Mouse (Mus musculus): ENCODE data around the gene Cyfip2. TPM values are rescaled to one million over a fixed set of nuclear protein-coding genes. Genes with fewer than 3 reads are reported as not detected.
"Not testable (repeated sequence)": the region's sequence is repeated elsewhere in the genome, so short reads cannot be mapped to it uniquely, and the experiment has no call there.

The Cyfip2 gene
- total RNA-seq, 1 experiment from 2014 or later: 120 TPM

DNA sequence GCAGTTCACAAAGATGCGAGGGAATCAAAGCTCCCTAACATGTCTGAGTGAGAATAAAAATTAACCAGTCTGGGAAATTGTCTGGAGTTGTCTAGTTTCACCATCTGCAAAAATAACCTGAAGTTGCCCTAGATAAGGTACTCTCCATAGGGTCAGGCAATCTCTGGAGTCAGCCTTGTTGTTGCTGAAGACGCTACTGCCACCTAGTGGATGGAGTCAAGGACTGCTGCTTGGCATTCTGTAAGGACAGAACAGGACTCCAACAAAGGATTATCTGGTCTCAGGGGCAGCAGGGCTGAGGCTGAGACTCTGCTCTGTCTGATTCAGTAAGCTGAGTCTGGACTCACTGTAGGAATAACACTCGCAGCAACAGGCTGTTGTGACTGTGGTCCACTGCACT lies 97.3 kb downstream of the Cyfip2 start:
- ATAC-seq (replicated peaks; ENCODE audit: insufficient number of reproducible peaks, low FRiP score, low TSS enrichment, poor library complexity, severe bottlenecking): peak; percentile 58; the same call in 1 of the 2 replicates

DNA sequence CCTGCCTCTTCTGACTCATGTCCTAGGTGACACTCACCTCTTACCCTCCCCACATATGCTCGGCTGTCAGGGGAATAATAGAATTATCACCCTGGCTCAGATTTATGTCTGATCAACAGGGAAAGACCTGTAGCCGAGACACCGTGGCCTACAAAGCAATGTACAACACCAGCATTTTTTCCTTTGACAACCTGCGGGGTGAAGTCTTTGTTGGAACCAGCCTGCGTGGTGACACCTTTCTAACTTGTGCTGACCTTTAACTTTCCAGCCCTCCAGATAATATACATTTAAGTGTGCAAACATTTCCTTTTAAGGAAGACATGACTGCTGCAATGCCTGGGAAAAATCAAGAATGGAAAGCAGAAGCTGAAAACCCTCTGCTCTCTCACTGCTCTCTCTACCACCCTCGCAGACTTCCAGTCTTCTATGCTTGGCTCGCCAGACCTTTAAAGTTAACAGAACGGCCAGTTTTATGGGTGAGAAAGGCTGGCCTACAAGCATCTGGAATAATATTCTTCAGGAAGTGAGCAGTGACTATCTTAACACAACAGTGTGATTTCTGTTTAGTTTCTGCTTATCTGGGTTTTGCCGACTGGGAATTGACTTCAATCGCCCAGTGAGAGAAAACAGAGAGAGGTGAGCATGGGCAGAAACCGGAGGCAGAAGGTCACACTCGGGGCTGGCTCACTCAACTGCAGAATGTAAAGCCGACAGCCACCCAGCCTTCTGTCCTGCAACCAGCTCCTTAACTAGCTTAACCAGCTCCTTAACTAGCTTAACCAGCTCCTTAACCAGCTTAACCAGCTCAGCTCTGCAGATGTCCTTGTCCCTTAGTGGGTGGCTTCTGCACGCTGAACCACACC lies 98.1 kb downstream of the Cyfip2 start:
- no peak for ATAC-seq (replicated peaks; ENCODE audit: insufficient number of reproducible peaks, low FRiP score, low TSS enrichment, poor library complexity, severe bottlenecking)

DNA sequence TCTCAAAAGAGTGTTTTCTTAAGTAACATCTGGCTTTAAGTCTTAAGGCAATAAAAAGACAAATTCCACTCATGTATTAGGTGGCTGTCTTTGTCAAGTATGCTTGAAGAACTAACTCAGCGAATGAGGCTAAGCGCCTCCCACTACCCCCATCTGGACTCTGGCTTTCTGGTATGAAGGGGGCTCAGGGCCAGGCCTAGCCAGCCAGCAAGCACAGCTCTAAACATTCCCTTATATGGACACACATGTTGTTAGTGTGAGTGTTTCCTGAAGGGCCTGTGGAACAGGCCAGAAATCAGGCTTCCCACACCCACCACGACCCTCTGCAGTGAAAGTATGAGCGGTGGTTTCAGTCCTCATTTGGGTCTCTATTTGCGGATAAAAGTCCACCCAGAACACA lies 98.8 kb downstream of the Cyfip2 start:
- no peak for ATAC-seq (replicated peaks; ENCODE audit: insufficient number of reproducible peaks, low FRiP score, low TSS enrichment, poor library complexity, severe bottlenecking)

DNA sequence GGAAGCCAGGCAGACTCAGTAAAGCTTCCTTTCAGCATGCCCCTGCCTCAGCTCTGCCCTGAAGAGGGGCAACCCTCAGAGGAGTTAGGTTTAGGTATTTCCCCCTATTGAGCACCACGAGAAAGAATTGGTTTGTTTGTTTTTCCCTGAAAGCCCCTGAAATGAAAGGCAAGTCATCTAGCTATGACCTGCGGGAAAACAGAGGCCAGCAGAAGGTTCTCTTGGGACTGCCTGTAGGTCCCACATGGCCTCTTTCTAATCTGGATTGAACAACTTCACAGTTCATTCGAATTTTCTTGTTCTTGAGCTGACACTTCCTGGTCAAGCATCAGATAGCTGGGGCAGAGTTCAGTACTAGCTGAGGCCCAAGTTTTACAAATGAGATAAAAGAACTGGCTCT lies 100.8 kb downstream of the Cyfip2 start:
- ATAC-seq (replicated peaks; ENCODE audit: insufficient number of reproducible peaks, low FRiP score, low TSS enrichment, poor library complexity, severe bottlenecking): no peak

DNA sequence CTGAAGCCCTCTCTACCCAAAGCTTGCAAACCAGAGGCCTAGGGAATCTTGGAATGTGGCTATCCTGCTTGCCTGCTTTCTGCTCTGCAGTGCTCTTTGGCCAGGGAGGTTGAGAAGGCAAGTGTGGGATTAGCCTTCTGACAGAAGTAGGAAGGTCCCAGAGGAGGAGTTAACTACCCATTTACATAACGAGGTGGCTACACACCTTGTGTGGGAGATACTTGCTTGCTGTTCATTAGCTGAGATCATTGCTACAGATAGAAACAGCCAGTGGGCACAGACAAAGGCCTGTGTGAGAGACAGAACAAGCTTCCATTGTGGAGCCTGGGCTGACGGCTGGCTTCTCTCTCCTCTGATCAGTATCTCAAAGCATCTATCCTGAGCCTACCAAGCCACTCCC lies 102.8 kb downstream of the Cyfip2 start:
- no peak for ATAC-seq (replicated peaks; ENCODE audit: insufficient number of reproducible peaks, low FRiP score, low TSS enrichment, poor library complexity, severe bottlenecking)

DNA sequence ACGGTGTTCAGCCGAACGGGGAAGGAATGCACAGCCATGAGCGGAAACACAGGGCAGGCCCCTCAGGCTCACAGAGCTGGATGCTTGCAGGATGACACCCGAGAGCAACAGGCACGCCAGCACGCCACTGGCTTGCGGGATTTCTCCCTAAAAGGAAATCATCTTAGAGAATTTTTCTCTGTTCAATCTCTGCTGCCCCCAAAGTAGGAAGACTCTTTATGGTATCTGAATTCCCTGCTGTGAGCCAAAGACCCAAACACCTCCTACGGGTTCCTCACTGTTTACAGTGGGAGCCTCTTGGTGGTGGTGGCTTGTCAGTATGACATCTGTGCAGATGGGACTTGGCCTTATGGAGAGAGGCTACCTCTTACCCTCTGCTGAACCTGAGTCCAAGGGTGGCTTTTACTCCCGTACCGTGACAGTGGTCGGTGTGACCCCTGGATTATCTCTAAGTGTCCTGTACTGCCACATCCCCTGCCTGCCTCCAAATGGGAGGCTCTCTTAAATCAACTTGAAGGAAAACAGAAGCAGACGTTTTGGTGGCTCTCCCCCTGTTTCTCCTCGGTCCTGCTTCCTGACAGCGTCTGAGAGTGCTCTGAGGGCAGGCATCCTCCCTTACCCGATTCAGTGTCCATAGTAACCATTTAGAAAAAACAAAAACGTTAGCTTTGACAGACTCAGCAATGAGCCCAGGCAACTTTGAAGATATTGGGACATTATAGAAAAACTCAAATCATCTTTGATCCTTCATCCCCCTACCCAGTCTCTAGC lies 106.8 kb downstream of the Cyfip2 start:
- no peak for ATAC-seq (replicated peaks; ENCODE audit: insufficient number of reproducible peaks, low FRiP score, low TSS enrichment, poor library complexity, severe bottlenecking)

GRCm38 (mm10) chr11:46204841-46205240 lies 107.8 kb downstream of the Cyfip2 start:
- ATAC-seq (replicated peaks; ENCODE audit: insufficient number of reproducible peaks, low FRiP score, low TSS enrichment, poor library complexity, severe bottlenecking): no peak

DNA sequence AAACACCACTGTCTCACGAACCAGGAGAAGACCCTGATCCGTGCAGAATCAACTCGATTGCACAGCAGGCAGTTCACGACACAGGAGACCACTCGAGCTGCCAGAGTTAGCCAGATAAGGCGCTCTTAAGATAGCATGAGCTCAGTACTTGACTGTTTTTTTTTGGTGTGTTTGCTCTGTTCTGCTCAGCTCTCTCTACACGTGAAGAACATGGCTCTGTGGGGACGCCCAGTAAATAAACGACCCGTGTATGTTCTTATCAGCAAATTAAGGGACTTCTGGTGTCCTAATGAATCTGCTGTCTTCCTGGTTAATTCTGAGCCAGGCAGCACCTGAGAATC lies 110.1 kb downstream of the Cyfip2 start:
- no peak for ATAC-seq (replicated peaks; ENCODE audit: insufficient number of reproducible peaks, low FRiP score, low TSS enrichment, poor library complexity, severe bottlenecking)

DNA sequence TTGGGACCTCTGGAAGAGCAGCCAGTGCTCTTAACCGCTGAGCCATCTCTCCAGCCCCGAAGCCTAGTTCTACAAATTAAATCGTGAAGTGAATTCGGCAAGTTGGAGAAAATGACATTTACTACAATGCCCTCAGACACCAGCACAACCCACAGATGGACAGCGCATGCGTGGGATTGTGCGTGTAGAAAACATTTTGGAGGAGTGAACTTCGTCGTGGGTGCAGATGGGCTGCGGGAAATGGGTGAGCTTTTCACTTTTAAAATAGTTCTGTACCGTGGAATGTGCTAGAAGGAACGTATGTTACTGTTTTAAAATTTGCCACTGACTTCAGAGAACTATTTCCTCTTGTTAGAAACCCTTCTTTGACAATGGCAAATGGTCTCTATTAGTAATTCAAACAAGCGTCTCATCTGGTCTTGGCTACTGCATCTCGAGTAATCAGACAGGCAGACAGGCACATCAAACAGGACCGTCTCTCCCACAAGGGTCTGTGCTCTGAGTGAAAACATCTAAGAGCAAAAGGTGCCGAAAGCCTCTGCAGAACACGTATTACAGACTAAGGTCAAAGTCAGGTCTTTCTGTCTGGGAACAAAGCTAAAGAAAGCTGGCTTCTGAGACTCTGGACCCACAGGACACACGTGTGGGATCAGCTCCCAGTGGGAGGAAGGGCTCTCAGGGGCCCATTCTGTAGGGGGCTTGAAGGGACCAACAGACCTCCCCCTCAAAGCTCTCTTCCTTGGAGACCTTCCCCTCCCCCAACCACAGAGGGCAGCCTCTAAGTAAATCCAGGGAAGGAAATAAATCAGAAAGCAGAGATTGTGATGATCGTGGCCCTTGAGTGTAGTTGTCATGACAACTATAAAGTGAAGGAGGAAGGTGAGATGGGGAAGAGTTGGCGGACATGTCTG lies 110.8 kb downstream of the Cyfip2 start:
- no peak for ATAC-seq (replicated peaks; ENCODE audit: insufficient number of reproducible peaks, low FRiP score, low TSS enrichment, poor library complexity, severe bottlenecking)

GRCm38 (mm10) chr11:46200664-46201063 lies 112.0 kb downstream of the Cyfip2 start:
- no peak for ATAC-seq (replicated peaks; ENCODE audit: insufficient number of reproducible peaks, low FRiP score, low TSS enrichment, poor library complexity, severe bottlenecking)

DNA sequence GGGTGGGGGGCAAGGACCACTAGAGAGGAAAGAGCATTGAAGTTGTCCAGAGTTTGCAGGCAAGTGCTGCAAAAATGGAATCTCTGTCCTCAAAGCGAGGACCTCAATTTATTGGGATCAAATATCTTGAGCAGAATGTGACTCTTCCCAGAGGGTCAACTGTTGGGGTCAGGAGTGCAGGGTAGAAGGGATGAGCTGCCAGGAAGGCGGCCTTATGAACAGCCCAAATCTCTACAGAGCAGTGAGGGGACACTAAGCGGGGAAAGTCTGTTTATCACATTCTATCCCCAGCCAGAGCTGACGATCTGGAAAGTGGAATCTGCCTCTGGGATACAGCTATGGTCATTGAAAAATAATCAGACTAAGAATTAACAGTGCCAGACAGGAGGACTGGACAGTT lies 118.5 kb downstream of the Cyfip2 start:
- ATAC-seq (replicated peaks; ENCODE audit: insufficient number of reproducible peaks, low FRiP score, low TSS enrichment, poor library complexity, severe bottlenecking): no peak

GRCm38 (mm10) chr11:46188283-46188682 lies 124.4 kb downstream of the Cyfip2 start:
- ATAC-seq (replicated peaks; ENCODE audit: insufficient number of reproducible peaks, low FRiP score, low TSS enrichment, poor library complexity, severe bottlenecking): no peak

DNA sequence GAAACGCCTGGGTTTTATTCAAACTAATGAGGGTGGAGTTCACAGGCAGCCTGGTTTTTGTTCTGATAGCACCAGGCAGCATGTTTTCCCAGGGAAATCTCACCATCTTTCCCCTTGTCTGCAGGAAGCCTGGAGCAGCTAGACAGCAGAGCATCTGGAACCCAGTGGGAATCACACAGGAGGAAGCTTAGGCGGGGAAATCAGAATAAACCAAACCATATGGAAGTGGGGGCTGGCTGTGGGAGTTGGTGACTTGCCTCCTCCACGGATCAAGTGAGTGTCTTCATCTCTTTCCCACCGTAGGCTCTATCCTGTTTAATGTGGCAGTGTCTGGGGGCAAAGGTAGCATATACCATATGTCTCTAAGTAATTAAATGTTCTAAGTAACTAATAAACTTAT lies 127.2 kb downstream of the Cyfip2 start:
- ATAC-seq (replicated peaks; ENCODE audit: insufficient number of reproducible peaks, low FRiP score, low TSS enrichment, poor library complexity, severe bottlenecking): no peak

- ATAC-seq (replicated peaks; ENCODE audit: insufficient number of reproducible peaks, low FRiP score, low TSS enrichment, poor library complexity, severe bottlenecking): no peak
Measured at GRCm38 (mm10) chr11:46184946-46185345, 127.7 kb downstream of the Cyfip2 start.

- ATAC-seq (replicated peaks; ENCODE audit: insufficient number of reproducible peaks, low FRiP score, low TSS enrichment, poor library complexity, severe bottlenecking): not testable (repeated sequence)
Measured at GRCm38 (mm10) chr11:46182031-46182430, 130.6 kb downstream of the Cyfip2 start.

DNA sequence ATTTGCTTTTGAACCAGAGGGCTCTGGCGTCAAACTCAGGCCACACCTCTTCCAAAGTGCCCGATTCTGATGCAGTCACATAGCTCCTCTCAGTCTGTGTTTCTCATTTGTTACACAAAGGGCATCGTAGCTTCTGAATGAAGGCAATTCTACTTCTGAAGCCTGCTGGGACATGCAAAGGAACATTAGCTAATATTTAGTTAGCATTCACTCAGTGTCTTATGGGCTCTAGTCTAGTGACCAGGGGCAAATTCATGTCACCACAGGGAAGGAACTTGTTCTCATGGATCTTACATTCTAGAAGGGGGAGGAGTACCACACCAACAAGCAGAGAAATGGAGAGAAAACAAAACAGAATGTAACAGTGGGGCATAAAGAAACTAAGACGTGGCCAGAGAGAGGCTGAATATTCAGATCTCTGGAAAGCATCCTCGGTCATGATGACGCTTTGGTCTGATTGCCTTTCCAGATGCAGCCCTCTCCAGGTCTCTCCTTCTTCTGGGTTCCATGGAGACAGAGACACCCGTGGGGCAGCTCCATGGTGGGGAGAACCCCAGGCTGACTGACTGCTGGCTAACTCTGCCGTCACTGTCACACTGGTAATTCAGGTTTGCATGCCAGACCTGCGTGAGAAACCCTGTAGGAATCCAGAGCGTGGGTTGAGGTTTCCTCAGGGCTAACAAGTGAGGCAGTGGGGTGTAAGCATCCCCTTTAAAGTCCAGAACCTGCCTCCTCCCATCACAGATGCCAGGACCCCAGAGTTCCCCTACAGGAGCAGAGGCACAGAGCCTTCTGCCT lies 135.2 kb downstream of the Cyfip2 start:
- no peak for ATAC-seq (replicated peaks; ENCODE audit: insufficient number of reproducible peaks, low FRiP score, low TSS enrichment, poor library complexity, severe bottlenecking)

DNA sequence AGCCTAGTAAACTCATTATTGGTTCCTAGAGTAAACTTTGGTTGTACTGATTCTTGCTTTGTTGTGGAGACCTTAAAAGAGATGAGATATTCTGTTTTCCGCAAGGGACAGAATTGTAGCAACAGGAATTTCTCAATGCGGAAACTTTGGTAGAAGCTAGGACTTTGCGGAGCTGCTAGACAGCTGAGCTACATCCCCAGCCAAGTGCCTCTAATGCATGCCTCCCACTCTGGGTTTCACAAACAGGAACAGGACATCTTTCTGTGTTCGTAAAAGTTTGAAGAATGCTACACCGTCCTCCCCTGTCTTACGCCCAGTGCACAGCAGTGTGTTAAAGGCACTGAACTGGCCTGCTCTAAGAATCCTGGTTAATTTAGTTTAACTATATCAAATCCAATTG lies 136.5 kb downstream of the Cyfip2 start:
- no peak for ATAC-seq (replicated peaks; ENCODE audit: insufficient number of reproducible peaks, low FRiP score, low TSS enrichment, poor library complexity, severe bottlenecking)

DNA sequence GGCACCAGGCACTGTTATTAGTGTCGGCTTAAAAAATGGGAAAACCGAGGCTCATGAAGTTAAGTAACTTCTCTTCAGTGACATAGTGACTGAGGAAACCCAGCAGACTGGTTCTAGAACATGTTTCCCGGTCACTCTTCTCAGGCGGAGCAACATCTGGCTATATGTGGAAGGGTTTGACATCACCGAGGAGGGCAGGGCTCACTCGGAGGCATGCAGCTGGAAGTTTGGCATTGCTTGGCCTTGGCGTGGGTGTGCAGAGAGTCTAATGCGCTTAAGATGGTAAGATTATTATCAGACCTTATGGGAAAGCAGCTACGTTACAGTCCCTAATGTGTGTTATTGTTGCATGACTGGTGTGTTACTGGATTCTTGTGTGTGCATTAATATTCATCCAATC lies 140.5 kb downstream of the Cyfip2 start:
- no peak for ATAC-seq (replicated peaks; ENCODE audit: insufficient number of reproducible peaks, low FRiP score, low TSS enrichment, poor library complexity, severe bottlenecking)
